Mouse (Mus musculus) megakaryocyte, embryonic 14.5 days (primary cell): ENCODE measurements around the gene Mgat4a. TPM values are rescaled to one million over a fixed set of nuclear protein-coding genes. Genes with fewer than 3 reads are reported as not detected.
A peak's percentile ranks its signal among the peaks of the same experiment; 100 is the strongest.

Experiments used
- H3K27me3 ChIP-seq: replicated peaks from 2 replicates; pipeline ENCODE3; 2012; ENCODE audit warnings: inconsistent platforms
- H3K36me3 ChIP-seq: replicated peaks from 2 replicates; pipeline ENCODE3; 2012; ENCODE audit warnings: low read length, inconsistent platforms, mixed read lengths
- H3K4me1 ChIP-seq: 2 replicates; pipeline ENCODE4 v1.6.1; 2012; ENCODE audit warnings: inconsistent platforms
- H3K4me3 ChIP-seq: replicated peaks from 2 replicates; pipeline ENCODE3; 2012; ENCODE audit warnings: moderate library complexity, mild to moderate bottlenecking, inconsistent platforms
- H3K9me3 ChIP-seq: 2 replicates; pipeline ENCODE4 v1.6.1; 2012; ENCODE audit warnings: inconsistent platforms
- FLI1 ChIP-seq: IDR thresholded peaks from 2 replicates; pipeline ENCODE4 v1.6.1; 2012; ENCODE audit warnings: low read length, inconsistent platforms, mixed read lengths
- GATA1 ChIP-seq: IDR thresholded peaks from 3 replicates; pipeline ENCODE4 v1.6.1; 2012; ENCODE audit warnings: mixed read lengths, low read length, inconsistent platforms, borderline replicate concordance
- polyA plus RNA-seq: library from polyadenylated mRNA; stranded (reverse); fragments of >175 nt; gene quantifications from 2 replicates; pipeline ENCODE4 v1.2.3, GENCODE M21; 2012; ENCODE audit warnings: low replicate concordance; ENCODE audit not compliant: insufficient read depth

The Mgat4a gene
- polyA plus RNA-seq, 1 experiment, result 0.27 TPM

DNA sequence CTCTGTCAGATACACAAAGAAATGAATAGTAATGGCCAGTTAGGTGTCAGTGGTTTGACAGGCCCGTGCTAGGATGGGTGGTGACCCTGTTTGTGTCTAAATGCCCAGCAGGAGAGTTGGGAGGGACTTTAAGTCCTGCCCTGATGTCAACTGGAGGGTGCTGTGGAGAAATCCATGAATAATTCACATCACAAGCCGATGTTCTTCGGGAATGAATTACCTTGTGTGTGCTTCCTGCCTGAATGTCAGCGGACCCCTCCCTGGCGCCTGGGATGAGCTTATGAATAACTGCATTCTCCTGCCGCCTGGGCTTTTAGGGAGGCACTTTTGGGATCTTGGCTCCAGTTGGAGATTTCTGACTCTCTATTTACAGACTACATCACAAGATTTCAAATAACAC, 24.6 kb upstream of the Mgat4a start:
- no peaks in the 10 kb centered on the region for H3K36me3 ChIP-seq
- no peak for TF ChIP-seq FLI1
- TF ChIP-seq GATA1, result no peak
- H3K9me3 ChIP-seq, result peaks cover 10% of the 10 kb centered on the region; the same call in 1 of the 2 replicates
- no peak overlapping the region for H3K4me3 ChIP-seq
- peaks cover 3% of the 10 kb centered on the region; the same call in 1 of the 2 replicates for H3K4me1 ChIP-seq
- H3K27me3 ChIP-seq, result peaks cover 8% of the 10 kb centered on the region

DNA sequence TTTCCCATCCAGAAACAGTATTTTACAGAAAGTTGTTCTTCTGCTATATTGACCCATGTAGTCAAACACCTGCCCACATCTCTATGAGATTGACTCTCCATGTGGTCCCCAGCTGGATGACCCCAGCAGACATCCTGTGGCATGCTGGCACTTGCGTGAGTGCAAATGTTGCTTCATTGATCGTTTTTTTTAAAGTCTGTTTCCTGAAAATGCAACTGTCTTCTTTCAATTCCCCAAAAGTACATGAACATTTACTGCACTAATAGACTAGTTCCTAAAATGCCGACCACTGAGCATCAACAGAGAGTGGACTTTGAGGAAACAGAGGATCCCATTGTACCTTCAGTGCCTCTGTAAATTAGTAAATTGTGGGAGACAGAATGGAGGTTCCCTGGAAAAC, 21.1 kb upstream of the Mgat4a start:
- no peaks in the 10 kb centered on the region for H3K36me3 ChIP-seq
- H3K4me1 ChIP-seq, result peaks cover 3% of the 10 kb centered on the region; the same call in 1 of the 2 replicates
- H3K27me3 ChIP-seq, result peaks cover 10% of the 10 kb centered on the region
- H3K9me3 ChIP-seq, result peaks cover 10% of the 10 kb centered on the region; the same call in 1 of the 2 replicates
- TF ChIP-seq FLI1 (no peak), GATA1 (no peak)
- no peak overlapping the region for H3K4me3 ChIP-seq

DNA sequence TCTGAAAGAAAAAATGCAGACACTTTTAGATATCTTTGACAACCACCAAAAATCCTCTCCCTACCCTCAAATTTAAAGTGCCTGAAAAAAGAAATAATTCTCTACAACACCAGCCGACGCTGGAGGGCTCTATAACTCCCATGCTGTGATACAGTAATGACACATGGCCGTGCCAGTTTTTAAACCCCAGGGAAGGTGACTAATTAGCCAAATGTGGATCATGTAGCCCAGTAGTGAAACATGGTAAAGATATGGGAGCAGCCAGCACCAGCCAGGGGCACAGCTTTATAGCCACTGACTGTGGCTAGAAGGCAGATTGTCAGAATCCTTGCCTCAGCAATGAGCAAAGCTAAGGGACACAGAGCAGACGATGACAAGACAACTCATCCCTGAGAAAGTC, 19.5 kb upstream of the Mgat4a start:
- no peak for TF ChIP-seq FLI1
- TF ChIP-seq GATA1, result no peak
- Histone ChIP-seq H3K9me3 (peaks cover 10% of the 10 kb centered on the region; the same call in 1 of the 2 replicates), H3K36me3 (no peaks in the 10 kb centered on the region), H3K4me1 (no peaks in the 10 kb centered on the region), H3K27me3 (peaks cover 10% of the 10 kb centered on the region), H3K4me3 (no peak overlapping the region)

DNA sequence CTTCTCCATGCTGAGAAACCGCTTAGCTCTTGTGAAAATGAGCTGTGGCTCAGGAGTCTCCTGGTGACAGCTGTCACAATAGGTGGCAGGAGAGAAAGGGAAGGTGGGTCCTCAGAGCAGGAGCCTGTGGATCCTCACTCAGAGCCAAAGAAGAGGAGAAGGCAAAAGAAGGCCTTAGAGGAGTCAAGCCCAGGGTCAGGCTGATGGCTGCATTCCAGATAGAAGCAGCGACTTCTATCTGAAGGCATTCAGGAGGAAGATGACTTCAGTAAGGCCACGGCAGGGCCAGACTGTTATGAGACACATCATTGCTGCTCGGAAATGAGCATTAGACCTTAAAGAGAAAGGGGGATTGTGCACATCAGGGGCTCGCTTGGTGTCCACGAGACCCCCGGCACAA, 11.2 kb upstream of the Mgat4a start:
- Histone ChIP-seq H3K9me3 (no peaks in the 10 kb centered on the region), H3K27me3 (peaks cover 11% of the 10 kb centered on the region), H3K4me1 (peaks cover 17% of the 10 kb centered on the region), H3K36me3 (no peaks in the 10 kb centered on the region), H3K4me3 (no peak overlapping the region)
- TF ChIP-seq FLI1, result no peak
- no peak for TF ChIP-seq GATA1

DNA sequence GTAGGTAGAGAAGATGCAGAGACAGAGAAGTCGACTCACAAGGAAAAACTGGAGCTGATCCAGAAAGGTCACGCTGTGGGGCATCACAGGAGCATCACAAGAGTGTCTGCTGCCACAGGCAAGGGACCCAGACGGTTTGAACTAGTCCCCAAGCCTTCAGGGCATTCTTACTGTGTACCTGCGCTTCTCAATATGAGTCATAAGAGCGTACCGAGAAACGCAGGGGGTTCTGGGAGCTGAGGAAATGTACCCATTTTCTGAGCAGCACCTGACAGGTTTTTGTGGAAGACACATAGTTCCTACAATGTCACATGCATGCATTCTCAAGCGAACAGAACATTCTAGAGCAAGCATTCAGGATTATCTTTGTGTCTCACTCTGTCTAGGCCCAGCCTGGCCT, 8.7 kb upstream of the Mgat4a start:
- peaks cover 28% of the 10 kb centered on the region for H3K4me1 ChIP-seq
- peaks cover 14% of the 10 kb centered on the region for H3K27me3 ChIP-seq
- no peaks in the 10 kb centered on the region; the same call in 1 of the 2 replicates for H3K9me3 ChIP-seq
- H3K36me3 ChIP-seq, result no peaks in the 10 kb centered on the region
- H3K4me3 ChIP-seq, result no peak overlapping the region
- TF ChIP-seq FLI1 (no peak), GATA1 (no peak)

DNA sequence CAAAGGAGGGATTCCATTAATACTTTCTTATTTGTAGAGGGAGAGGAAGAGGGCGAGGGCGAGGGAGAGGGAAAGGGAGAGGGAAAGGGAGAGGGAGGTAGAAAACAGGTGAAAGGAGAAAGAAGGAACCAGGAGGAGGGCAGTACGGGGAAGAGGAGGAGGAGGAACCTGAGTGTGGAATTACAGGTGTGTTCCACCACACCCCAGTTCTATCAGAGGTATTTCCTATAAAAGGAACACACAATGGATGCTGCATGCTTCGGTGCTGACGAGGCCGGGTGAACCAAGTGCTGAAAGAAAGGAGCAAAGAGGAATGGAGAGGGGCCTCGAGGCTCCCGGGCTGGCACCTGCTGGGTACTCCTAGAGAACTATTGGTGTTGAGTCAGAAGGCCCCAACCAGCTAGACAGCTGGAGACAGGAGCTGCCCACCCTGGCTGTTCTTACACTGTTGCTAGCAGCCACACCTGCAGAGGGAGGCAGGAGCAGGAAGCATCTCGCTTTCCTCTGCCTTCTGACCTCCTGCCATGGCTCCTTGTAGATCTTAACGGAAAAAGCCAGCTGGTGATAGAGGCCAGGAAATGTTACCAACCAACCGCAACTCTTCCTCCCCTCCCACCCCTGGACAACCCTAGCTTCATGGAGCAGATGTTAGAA, 5.7 kb upstream of the Mgat4a start:
- Histone ChIP-seq H3K27me3 (peaks cover 27% of the 10 kb centered on the region), H3K4me1 (peaks cover 20% of the 10 kb centered on the region), H3K36me3 (no peaks in the 10 kb centered on the region), H3K9me3 (no peaks in the 10 kb centered on the region; the same call in 1 of the 2 replicates), H3K4me3 (peak overlapping the region; percentile 6)
- no peak for TF ChIP-seq GATA1
- no peak for TF ChIP-seq FLI1

DNA sequence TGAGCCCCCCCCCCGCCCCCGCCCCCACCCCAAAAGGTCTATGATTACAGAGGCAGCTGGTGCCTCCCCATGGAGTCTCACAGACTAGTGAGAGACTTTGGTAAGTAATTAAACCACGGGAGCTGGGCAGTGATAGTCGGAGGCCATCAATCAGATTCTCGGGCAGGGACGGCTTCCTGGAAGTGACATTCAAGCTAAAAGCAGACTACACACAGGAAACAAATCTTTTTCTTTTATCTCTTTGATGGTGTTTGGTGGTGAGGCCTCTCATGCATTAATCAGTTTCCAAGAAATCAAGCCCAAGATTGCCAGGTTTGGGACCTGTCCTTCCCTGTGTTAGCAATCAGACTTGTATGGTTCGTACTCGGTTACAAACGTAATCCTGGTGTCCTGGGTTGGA, 3.4 kb upstream of the Mgat4a start:
- H3K36me3 ChIP-seq, result no peaks in the 10 kb centered on the region
- no peak overlapping the region for H3K4me3 ChIP-seq
- TF ChIP-seq FLI1 (no peak), GATA1 (no peak)
- peaks cover 31% of the 10 kb centered on the region for H3K27me3 ChIP-seq
- no peaks in the 10 kb centered on the region; the same call in 1 of the 2 replicates for H3K9me3 ChIP-seq
- peaks cover 31% of the 10 kb centered on the region for H3K4me1 ChIP-seq

DNA sequence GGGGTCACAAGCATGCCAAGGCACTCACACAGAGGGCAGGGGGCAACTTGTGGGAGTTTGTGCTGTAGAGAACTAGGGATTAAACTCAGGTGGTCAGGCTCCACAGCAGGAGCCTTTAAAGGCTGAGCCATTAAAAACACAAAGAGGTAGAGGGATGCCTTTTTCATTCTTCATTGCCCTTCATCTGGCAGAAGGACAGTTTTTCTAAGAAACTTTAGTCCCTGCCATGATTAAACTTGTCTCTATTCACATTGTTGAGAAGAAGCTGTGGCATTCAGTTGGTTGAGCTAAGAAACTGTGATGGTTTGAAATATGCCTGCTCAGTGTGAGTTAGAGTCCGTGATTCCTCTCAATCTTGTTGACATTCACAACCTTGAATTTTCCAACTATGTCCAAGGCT, 2.2 kb upstream of the Mgat4a start:
- no peaks in the 10 kb centered on the region for H3K36me3 ChIP-seq
- H3K4me1 ChIP-seq, result peaks cover 34% of the 10 kb centered on the region
- H3K4me3 ChIP-seq, result no peak overlapping the region
- H3K9me3 ChIP-seq, result no peaks in the 10 kb centered on the region; the same call in 1 of the 2 replicates
- TF ChIP-seq GATA1 (no peak), FLI1 (no peak)
- peaks cover 31% of the 10 kb centered on the region for H3K27me3 ChIP-seq

DNA sequence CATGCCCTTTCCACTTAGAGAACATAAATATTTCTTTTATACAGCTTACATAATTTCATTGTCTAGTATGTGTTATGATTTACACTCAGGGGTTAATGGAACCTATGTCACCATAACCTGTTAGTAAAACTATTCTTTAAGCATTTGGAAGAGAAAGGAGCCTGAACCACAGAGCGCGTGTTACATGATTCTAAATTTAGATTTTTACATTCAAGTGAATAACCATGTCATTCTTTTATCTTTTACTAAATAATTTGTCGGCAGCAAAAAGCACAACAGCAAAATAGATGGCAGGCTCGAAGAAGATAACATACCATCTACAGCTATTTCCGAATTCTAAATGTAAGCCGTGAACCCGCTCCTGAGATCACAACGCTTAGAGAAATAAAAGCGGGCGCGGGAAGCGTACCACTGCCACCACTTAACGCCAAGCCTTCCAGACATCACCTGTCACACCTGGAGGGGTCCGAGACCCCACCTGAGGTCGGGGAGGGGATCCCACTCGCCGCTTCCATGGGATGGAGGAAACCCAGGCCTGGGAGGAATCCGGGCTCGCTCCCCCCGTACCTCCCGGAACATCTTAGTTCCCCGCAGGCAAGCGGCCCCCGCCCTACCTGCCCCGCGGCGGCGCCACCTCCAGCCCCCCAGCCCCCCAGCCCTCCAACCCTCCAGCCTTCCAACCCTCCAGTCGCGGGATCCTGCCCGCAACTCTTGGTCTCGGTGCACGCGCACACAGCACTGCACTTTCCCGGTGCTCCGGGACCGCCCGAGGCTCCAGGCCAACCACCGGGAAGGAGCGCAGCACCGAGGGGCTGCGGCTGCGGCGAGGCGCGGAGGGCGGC, 627 bp downstream of the Mgat4a start:
- Histone ChIP-seq H3K4me3 (peak overlapping the region; percentile 95), H3K4me1 (peaks cover 33% of the 10 kb centered on the region), H3K27me3 (peaks cover 23% of the 10 kb centered on the region), H3K36me3 (peaks cover 10% of the 10 kb centered on the region), H3K9me3 (no peaks in the 10 kb centered on the region; the same call in 1 of the 2 replicates)
- TF ChIP-seq GATA1, result no peak
- no peak for TF ChIP-seq FLI1
